Mouse (Mus musculus): Measurements from ENCODE around the gene Plk2. TPM values are rescaled to one million over a fixed set of nuclear protein-coding genes. Genes with fewer than 3 reads are reported as not detected.

Gene Plk2
- polyA plus RNA-seq (2014; fragmentation: Illumina TruSeq; extraction: RNeasy Lipid Tissue Mini Kit (QIAGEN cat#74804); ENCODE audit: low read depth, low replicate concordance) = 23.0 TPM

GRCm38 (mm10) chr13:110394291-110395178, at the start of gene Plk2:
Plk2 (plus strand) TSS chr13:110395046.

GRCm38 (mm10) chr13:110356941-110357340, 37.9 kb upstream of the Plk2 start, which contains the start of gene Gapt:
Gapt (minus strand) TSS chr13:110357199.

Other genes with a start within 250 kb of the Plk2 start
- gene Rab3c, start 114.0 kb upstream of the Plk2 start, polyA plus RNA-seq (2014; fragmentation: Illumina TruSeq; extraction: RNeasy Lipid Tissue Mini Kit (QIAGEN cat#74804); ENCODE audit: low read depth, low replicate concordance) = 0.18 TPM
- gene Gapt, start 37.8 kb upstream of the Plk2 start, polyA plus RNA-seq (2014; fragmentation: Illumina TruSeq; extraction: RNeasy Lipid Tissue Mini Kit (QIAGEN cat#74804); ENCODE audit: low read depth, low replicate concordance) = 0.45 TPM

Data from heart, adult 10 weeks (tissue).